Mouse (Mus musculus): Measurements from ENCODE around the gene Frmd4b. TPM values are rescaled to one million over a fixed set of nuclear protein-coding genes. Genes with fewer than 3 reads are reported as not detected.

Frmd4b gene
- polyA plus RNA-seq, 1 experiment, result 8.2 TPM

DNA sequence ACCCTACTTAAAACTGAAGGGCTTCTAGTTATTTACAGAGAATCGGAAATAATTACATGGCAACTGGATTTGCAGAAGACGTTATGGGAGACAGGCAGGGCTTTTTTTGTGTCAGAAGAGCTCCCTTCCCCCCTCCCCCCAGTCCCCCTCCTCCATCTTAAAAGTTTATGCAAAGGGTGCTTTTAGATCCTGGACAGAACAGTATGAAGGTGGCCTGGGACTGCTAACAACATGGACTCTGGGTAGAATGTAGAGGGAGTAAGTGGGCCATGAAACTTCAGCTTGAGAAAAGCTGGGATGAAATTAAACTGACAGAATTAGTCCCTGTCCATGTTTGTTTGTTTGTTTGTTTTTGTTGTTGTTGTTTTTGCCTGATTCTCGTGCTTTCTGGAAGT lies 304.8 kb downstream of the Frmd4b start:
- H3K4me1 ChIP-seq (replicated peaks; ENCODE audit: control insufficient read depth, insufficient read depth, low read length), result peaks cover 22% of the 10 kb centered on the region
- H3K36me3 ChIP-seq (ENCODE audit: control insufficient read depth, insufficient read depth, low read length), result no peaks in the 10 kb centered on the region
- DNase-seq, result no peak
- no peak for TF ChIP-seq POLR2A (IDR thresholded peaks at IDR 0.05; ENCODE audit: control insufficient read depth, extremely low read depth, insufficient read depth, low read length, poor library complexity)
- no peak for TF ChIP-seq CTCF (IDR thresholded peaks at IDR 0.05; ENCODE audit: borderline replicate concordance, control insufficient read depth, extremely low read depth, insufficient read depth, low read length, poor library complexity)
- H3K4me3 ChIP-seq (ENCODE audit: control insufficient read depth, insufficient read depth, low read length), result peak overlapping the region; percentile 62
- no peak overlapping the region for H3K27ac ChIP-seq (ENCODE audit: control insufficient read depth, insufficient read depth, low read length)
- H3K27me3 ChIP-seq (ENCODE audit: control insufficient read depth, insufficient read depth, low read length), result no peaks in the 10 kb centered on the region
- WGBS, result 28% methylated on average over 3 of the region's 3 CpGs

- H3K4me3 ChIP-seq (ENCODE audit: control insufficient read depth, insufficient read depth, low read length), result peak overlapping the region; percentile 62
- no peaks in the 10 kb centered on the region for H3K36me3 ChIP-seq (ENCODE audit: control insufficient read depth, insufficient read depth, low read length)
- H3K27ac ChIP-seq (ENCODE audit: control insufficient read depth, insufficient read depth, low read length), result peak overlapping the region; percentile 50; the same call in 1 of the 2 replicates
- DNase-seq, result peak; percentile 34
- TF ChIP-seq CTCF (IDR thresholded peaks at IDR 0.05; ENCODE audit: borderline replicate concordance, control insufficient read depth, extremely low read depth, insufficient read depth, low read length, poor library complexity) (no peak), POLR2A (IDR thresholded peaks at IDR 0.05; ENCODE audit: control insufficient read depth, extremely low read depth, insufficient read depth, low read length, poor library complexity) (peak; percentile 39; the same call in 1 of the 2 replicates)
- whole genome bisulfite sequencing, result 1% methylated on average over 33 of the region's 33 CpGs
- H3K4me1 ChIP-seq (replicated peaks; ENCODE audit: control insufficient read depth, insufficient read depth, low read length), result peaks cover 19% of the 10 kb centered on the region
- no peaks in the 10 kb centered on the region for H3K27me3 ChIP-seq (ENCODE audit: control insufficient read depth, insufficient read depth, low read length)
Measured at GRCm38 (mm10) chr6:97311599-97312544, 305.5 kb downstream of the Frmd4b start.

DNA sequence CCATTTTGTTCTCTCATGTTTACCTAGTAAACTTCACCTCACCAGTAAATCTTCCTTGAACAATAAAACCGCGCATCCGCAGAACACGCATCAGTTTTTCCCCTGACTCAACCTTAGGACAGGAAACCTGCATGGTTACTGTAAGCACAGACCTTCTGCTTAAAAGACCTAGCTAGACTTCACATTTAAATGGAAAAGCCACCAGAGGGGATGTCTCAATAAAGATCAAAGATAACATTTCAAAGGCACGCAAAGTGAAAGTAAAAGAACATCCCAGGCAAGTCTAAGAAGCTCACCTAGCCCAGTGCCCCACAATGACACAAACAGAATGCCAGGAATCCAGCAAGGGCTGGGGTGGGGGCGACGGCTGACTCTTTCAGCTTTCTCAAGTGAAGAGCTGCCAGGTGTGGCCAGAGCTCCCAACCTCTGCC lies 306.4 kb downstream of the Frmd4b start:
- H3K4me3 ChIP-seq (ENCODE audit: control insufficient read depth, insufficient read depth, low read length), result peak overlapping the region; percentile 62
- H3K27me3 ChIP-seq (ENCODE audit: control insufficient read depth, insufficient read depth, low read length), result no peaks in the 10 kb centered on the region
- 3% methylated on average over 7 of the region's 7 CpGs for WGBS
- peaks cover 17% of the 10 kb centered on the region for H3K4me1 ChIP-seq (replicated peaks; ENCODE audit: control insufficient read depth, insufficient read depth, low read length)
- peak; percentile 49 for DNase-seq
- peak overlapping the region; percentile 50 for H3K27ac ChIP-seq (ENCODE audit: control insufficient read depth, insufficient read depth, low read length)
- no peaks in the 10 kb centered on the region for H3K36me3 ChIP-seq (ENCODE audit: control insufficient read depth, insufficient read depth, low read length)
- TF ChIP-seq CTCF (IDR thresholded peaks at IDR 0.05; ENCODE audit: borderline replicate concordance, control insufficient read depth, extremely low read depth, insufficient read depth, low read length, poor library complexity), result no peak
- no peak for TF ChIP-seq POLR2A (IDR thresholded peaks at IDR 0.05; ENCODE audit: control insufficient read depth, extremely low read depth, insufficient read depth, low read length, poor library complexity)

DNA sequence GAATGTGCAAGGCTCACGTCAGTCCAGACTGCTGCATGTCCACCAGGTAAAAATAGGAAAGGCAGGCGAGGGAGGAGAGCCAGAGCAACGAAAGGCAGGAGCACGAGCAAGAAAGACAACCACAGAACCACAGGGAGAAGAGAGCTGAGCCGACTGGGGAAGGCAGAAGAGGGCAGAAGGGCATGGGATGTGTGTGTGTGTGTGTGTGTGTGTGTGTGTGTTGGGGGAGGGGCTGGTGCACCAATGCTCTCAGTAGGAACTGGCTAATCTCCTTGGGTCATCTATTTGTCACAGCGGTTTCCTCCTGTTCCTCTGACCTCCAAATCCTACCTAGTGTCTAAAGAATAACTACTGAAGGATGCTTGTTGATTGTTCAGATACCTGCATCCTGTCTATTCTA lies 308.2 kb downstream of the Frmd4b start:
- TF ChIP-seq CTCF (IDR thresholded peaks at IDR 0.05; ENCODE audit: borderline replicate concordance, control insufficient read depth, extremely low read depth, insufficient read depth, low read length, poor library complexity) (no peak), POLR2A (IDR thresholded peaks at IDR 0.05; ENCODE audit: control insufficient read depth, extremely low read depth, insufficient read depth, low read length, poor library complexity) (no peak)
- H3K36me3 ChIP-seq (ENCODE audit: control insufficient read depth, insufficient read depth, low read length), result no peaks in the 10 kb centered on the region
- H3K27ac ChIP-seq (ENCODE audit: control insufficient read depth, insufficient read depth, low read length), result no peak overlapping the region
- peaks cover 19% of the 10 kb centered on the region for H3K4me1 ChIP-seq (replicated peaks; ENCODE audit: control insufficient read depth, insufficient read depth, low read length)
- no peak for DNase-seq
- no peaks in the 10 kb centered on the region for H3K27me3 ChIP-seq (ENCODE audit: control insufficient read depth, insufficient read depth, low read length)
- H3K4me3 ChIP-seq (ENCODE audit: control insufficient read depth, insufficient read depth, low read length), result no peak overlapping the region
- 44% methylated on average over 6 of the region's 6 CpGs for WGBS

GRCm38 (mm10) chr6:97308562-97308961 lies 308.8 kb downstream of the Frmd4b start:
- 97% methylated on average over 6 of the region's 6 CpGs for WGBS
- no peak for TF ChIP-seq CTCF (IDR thresholded peaks at IDR 0.05; ENCODE audit: borderline replicate concordance, control insufficient read depth, extremely low read depth, insufficient read depth, low read length, poor library complexity)
- no peak for TF ChIP-seq POLR2A (IDR thresholded peaks at IDR 0.05; ENCODE audit: control insufficient read depth, extremely low read depth, insufficient read depth, low read length, poor library complexity)
- no peak for DNase-seq
- H3K27ac ChIP-seq (ENCODE audit: control insufficient read depth, insufficient read depth, low read length), result no peak overlapping the region
- H3K4me1 ChIP-seq (replicated peaks; ENCODE audit: control insufficient read depth, insufficient read depth, low read length), result peaks cover 19% of the 10 kb centered on the region
- H3K4me3 ChIP-seq (ENCODE audit: control insufficient read depth, insufficient read depth, low read length), result no peak overlapping the region
- H3K36me3 ChIP-seq (ENCODE audit: control insufficient read depth, insufficient read depth, low read length), result no peaks in the 10 kb centered on the region
- no peaks in the 10 kb centered on the region for H3K27me3 ChIP-seq (ENCODE audit: control insufficient read depth, insufficient read depth, low read length)

DNA sequence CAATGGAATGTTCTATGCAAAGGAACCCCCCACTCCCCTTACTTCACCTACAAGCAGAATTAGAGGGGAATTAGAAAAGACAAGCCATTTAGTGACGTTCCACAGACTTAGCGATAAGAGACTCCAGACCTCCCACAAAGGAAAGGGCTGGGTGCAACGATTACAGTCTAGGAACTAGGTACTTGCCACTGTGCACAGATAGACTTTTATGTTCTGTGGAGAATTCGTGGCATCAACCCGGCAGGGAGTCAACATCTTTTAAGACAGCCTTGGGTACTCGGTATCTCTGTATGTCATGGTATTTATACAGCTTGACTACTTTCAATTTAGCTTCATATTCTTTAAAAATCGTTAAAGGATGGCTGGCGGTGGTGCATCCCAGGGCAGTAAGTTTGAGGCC lies 310.1 kb downstream of the Frmd4b start:
- 95% methylated on average over 8 of the region's 8 CpGs for WGBS
- DNase-seq, result no peak
- TF ChIP-seq POLR2A (IDR thresholded peaks at IDR 0.05; ENCODE audit: control insufficient read depth, extremely low read depth, insufficient read depth, low read length, poor library complexity) (no peak), CTCF (IDR thresholded peaks at IDR 0.05; ENCODE audit: borderline replicate concordance, control insufficient read depth, extremely low read depth, insufficient read depth, low read length, poor library complexity) (no peak)
- no peaks in the 10 kb centered on the region for H3K27me3 ChIP-seq (ENCODE audit: control insufficient read depth, insufficient read depth, low read length)
- H3K4me3 ChIP-seq (ENCODE audit: control insufficient read depth, insufficient read depth, low read length), result no peak overlapping the region
- peaks cover 16% of the 10 kb centered on the region for H3K4me1 ChIP-seq (replicated peaks; ENCODE audit: control insufficient read depth, insufficient read depth, low read length)
- no peak overlapping the region for H3K27ac ChIP-seq (ENCODE audit: control insufficient read depth, insufficient read depth, low read length)
- no peaks in the 10 kb centered on the region for H3K36me3 ChIP-seq (ENCODE audit: control insufficient read depth, insufficient read depth, low read length)

Data from thymus, adult 2 months (tissue).